Mouse (Mus musculus): ENCODE measurements around the gene Olfr739.

Gene Olfr739

DNA sequence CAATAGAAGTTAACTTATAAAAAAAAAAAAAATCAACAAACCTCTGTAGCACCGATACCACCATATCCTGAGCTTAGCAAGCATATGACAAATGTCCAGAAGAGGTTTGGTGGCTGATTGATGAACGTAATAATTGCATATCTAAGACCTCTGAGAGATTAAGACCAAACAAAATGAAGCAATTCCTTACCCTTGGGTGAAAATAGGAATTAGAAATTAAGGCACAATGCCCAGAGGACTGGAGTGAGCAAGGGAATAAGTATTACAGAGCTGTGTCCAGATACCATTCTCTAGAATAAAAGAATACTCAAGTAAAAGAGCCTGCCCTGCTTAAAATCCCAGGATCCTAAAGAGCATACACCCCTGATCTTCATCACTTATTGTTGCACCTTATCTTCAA, at the start of gene Olfr739:
Gene Olfr739 (plus strand): TSS at position 301 of the 400 bp plus-strand sequence.
- in situ Hi-C loops (cut with MboI, MseI): loop anchor here (10.0 kb wide), 1 partner anchor 714 kb away; no protein-coding TSS in a partner anchor

GRCm38 (mm10) chr14:50380863-50381262, 37.6 kb upstream of the Olfr739 start, which contains the start of gene Olfr736:
Gene Olfr736 (plus strand): TSS chr14:50381163.
- in situ Hi-C loops (cut with MboI, MseI): no loop called here

GRCm38 (mm10) chr14:50407268-50407667, 11.2 kb upstream of the Olfr739 start, which contains the start of gene Olfr738:
Gene Olfr738 (plus strand): TSS chr14:50407568.
- in situ Hi-C loops (cut with MboI, MseI): no loop called here

- in situ Hi-C loops (cut with MboI, MseI): no loop called here
Measured at GRCm38 (mm10) chr14:50445245-50445644, 26.8 kb downstream of the Olfr739 start, which contains the start of gene Olfr740. Gene Olfr740 (plus strand): TSS chr14:50445545.

DNA sequence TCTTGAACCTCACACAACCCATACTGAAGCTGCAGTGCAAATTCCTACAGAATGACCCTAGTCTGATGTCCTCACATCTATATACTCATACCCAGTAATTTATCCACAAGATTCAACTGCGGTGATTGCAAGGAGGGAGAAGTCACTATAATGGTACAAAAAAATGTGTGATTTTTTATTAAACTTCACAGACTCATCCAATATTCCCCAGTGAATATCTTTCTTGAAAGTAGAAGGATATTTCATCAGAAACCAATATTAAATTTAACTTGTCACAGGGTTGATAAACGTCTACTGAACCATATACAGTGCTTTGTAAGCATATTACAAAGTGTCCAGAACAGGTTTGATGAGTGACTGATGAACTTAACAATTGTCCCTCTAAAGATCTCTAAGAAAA, 54.0 kb downstream of the Olfr739 start, which contains the start of gene Olfr741:
Gene Olfr741 (plus strand): TSS at position 301 of the 400 bp plus-strand sequence.
- in situ Hi-C loops (cut with MboI, MseI): no loop called here
